Mouse (Mus musculus) thymus, postnatal 36 days (tissue): ENCODE measurements around the gene Sqor.

ENCODE experiments used
- DNase-seq, 2 experiments: peaks; one replicate each; pipeline ENCODE4 v3.0.0; 2022; ENCODE audit warnings: mixed read lengths in 2 of 2

Gene Sqor

GRCm38 (mm10) chr2:122786167-122786566, 21.1 kb downstream of the Sqor start:
- no peak for DNase-seq

GRCm38 (mm10) chr2:122789311-122789710, 24.3 kb downstream of the Sqor start:
- DNase-seq = peak; percentile 28 to 52

DNA sequence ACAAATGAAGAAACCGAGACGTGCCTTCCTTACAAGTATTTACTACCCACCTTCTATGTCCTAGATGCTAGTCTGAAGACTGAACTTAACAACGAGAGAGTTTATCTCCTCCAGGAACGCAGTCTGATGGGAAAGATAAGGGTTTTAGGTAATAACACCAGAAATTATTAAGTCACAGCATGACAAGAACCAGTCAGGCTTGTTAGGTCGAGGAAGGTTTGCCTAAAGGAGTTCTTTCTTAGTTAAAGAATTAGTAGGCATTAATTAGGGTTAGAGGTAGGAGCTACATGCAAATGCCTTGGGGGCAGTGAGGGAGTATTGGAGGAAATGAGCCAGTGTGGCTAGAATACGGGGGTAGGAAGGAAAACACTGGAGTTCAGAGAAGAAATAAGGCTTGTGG, 24.7 kb downstream of the Sqor start:
- no peak for DNase-seq

DNA sequence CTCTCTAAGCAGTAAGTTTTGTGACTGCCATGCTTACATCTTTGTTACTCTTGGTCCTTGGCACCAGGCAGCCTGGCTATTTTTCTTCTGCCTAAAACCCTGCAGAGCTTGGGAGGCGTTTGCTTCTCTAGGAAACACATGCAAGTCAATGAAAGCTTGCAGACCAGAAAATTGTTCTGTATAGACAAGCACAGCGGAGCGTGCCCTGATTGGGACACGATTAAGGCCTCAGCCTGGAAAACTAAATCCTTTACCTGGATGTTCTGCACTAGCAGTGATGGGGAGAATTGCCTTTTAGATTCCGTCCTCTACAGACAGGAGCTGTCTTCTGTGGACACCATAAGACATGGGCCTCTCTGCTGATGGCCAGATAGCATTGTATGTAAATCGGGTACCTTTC, 39.4 kb downstream of the Sqor start:
- DNase-seq = no peak

DNA sequence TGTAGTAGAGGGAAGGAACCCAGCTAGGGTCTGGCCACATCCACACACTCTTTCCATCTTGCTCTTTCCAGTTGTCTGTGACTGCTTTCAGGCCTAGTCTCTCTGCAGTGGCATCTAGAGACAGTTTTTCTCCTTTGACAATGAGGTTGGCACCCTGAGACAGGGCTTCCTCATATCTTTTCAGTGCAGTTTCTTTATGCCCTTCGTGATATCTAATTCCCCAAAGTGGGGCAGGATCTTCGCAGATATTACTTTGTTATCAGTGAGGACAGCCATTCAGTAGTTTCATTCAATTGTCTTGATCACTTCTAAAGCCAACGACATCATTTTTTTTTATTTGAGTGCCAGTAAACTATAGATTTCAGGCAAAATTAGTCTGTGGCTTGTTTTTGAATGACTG, 41.0 kb downstream of the Sqor start:
- DNase-seq = no peak

DNA sequence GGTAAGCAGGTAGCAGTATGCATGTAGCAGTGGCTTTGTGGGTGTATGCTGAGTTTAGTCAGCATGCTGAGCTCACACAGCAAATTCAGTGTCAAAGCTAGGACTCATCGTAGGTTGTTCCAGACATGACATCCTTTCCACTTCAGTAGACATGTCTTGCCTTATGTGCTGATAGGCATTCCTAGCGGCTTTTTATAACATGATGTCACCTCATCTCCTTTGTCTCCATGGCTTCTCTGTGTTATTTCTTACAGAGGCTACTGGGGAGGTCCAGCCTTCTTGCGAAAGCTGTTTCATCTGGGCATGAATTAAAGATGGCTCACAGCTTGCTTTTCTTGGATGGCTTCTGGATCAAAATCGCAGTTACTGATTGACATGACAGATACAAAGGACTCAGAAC, 44.0 kb downstream of the Sqor start:
- no peak for DNase-seq

DNA sequence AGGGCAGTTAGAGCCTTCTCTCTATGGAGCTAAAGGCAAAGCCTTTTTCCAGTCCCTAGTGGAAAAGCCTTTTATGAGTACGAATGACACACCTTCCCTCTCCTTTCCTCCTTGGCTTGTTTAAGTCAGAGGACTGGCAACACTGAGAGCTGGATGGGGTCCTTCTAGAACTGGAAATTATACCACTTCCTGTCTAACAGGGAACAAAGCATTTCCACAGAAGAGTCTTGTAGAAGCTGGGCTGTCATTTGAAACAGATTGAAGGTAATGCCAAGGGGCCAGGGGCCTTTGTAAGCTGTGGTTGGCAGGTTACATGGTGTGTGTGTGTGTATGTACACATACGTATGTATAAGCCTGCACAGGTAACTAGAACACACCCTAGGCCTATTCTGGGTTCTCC, 51.9 kb downstream of the Sqor start:
- no peak for DNase-seq

- DNase-seq = no peak
Observed at GRCm38 (mm10) chr2:122821246-122821645, 56.2 kb downstream of the Sqor start.

DNA sequence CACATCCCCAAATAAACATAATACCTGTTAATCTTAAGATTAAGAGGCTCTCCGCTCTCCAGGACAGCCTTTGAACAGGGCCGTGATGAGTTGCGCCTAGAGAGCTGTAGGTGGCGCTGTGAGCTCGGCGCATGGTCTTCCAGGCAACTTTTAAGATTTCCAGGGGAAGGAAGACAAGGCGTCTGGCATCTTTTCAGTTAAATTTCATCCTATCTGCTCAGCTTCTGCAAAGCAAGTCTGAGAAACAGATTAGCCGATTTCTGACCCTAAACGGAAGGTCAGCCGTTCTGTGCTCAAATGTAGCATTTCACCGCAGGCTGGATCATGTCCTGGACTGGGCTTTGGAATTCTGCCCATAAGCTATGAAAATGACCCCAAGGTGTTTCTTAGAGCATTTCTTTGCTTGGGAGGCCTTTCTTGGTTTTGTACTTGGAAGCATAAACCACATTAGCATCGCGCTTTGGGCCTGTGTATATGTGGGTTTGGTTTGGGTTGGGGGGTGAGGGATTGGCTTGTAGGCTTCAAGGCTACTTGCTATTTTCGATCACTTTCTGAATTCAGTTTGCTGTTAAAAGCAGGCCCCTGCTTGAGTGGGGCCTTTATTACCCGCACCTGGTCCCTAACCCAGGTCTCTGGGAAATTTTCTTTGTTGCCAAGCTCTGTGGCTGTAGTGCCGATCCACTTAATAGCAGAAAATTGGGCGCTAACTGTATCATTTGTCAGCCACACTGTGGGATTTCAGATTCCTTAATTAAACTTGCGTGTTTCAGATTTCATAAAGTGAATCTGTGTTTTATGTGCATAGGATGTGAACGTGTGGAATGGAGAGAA, 60.6 kb downstream of the Sqor start:
- DNase-seq = peak; percentile 19 to 22

DNA sequence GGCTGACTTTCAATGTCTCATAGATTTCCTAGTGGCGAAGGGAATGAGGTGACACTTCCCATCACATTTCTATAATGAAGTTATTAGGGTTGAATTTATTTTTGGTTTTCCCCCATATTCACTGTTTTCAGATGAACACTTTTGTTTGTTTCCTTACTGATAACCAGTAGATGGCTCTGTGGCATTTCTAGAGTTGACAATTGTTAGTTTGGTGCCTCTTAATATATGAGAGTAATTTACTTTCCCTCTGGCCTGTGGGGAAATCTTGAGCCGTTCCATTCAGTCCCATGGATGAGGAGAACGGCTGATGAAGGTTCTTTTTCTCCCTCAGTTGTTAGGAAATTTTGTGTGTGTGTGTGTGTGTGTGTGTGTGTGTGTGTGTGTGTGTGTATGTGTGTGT, 61.3 kb downstream of the Sqor start:
- no peak for DNase-seq

GRCm38 (mm10) chr2:122854636-122855035, 89.6 kb downstream of the Sqor start:
- DNase-seq = no peak

DNA sequence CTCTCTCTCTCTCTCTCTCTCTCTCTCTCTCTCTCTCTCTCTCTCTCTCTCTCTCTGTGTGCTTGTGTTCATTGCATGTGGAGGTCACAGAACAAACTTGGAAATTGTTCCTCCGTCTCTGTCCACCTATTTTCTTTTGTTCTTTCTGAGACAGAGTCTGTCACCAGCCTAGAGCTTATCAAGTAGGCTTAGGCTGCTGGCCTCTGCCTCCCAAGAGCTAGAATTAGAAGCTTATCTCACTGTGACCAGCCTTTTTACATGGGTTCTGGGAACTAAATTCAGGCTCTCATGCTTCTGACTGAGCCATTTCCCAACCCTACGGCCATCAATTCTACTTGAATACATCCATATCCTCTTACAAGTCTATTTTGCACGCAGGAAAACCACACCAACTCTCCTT, 90.3 kb downstream of the Sqor start:
- DNase-seq = no peak
